Mouse (Mus musculus) T-cell, adult 66 days (primary cell): Measurements from ENCODE around the gene Cypt15. TPM values are rescaled to one million over a fixed set of nuclear protein-coding genes. Genes with fewer than 3 reads are reported as not detected.

Experiments
- total RNA-seq, 2 experiments: library from RNA; stranded (reverse); gene quantifications; 3 replicates in 1 of 2; 4 replicates in 1 of 2; pipeline ENCODE4 v1.2.4; 2023

The Cypt15 gene
- not detected for total RNA-seq

GRCm38 (mm10) chrX:39345967-39346366 is at the start of gene Cypt15:
Gene Cypt15 (plus strand): TSS chrX:39346267.

